Mouse (Mus musculus): ENCODE measurements around the gene Psmb5.

DNA sequence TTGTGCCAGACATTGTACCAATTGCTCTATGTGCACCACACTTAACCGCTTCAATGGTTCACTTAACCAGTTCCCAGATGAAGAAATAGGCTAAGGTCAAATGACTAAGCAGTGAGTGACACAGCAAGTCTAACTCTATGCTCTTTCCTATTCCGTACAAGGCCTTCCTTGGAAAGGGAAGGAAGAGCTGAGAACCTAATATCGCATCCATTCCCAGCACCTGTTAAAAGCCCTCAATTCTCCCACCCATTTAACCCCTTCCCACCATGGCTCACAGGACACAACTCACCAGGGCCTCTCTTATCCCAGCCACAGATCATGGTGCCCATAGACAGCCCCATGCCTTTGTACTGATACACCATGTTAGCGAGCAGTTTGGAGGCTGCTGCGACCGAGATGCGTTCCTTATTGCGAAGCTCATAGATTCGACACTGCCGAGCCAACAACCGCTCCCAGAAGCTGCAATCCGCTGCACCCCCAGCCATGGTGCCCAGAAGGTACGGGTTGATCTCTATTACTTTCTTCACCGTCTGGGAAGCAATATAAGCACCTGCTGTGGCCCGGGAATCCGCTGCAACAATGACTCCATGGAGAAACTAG lies 1.5 kb downstream of the Psmb5 start:
- TF ChIP-seq SIN3A (IDR thresholded peaks at IDR 0.05; ENCODE audit: low read length) (no peak), CTCF (conservative IDR thresholded peaks at IDR 0.05 in 1 of 2, IDR thresholded peaks at IDR 0.05 in 1 of 2; ENCODE audit: low read depth in 2 of 2, low read length in 2 of 2) (no peak)
